Mouse (Mus musculus): Measurements from ENCODE around the gene Srp9. TPM values are rescaled to one million over a fixed set of nuclear protein-coding genes. Genes with fewer than 3 reads are reported as not detected.

The Srp9 gene
- polyA plus RNA-seq, 1 experiment from 2014 or later, result 158 TPM

- Histone ChIP-seq H3K4me3 (replicated peaks) (peak overlapping the region; percentile 95), H3K27me3 (replicated peaks) (no peaks in the 10 kb centered on the region), H3K4me1 (peaks cover 8% of the 10 kb centered on the region), H3K9me3 (no peaks in the 10 kb centered on the region), H3K4me2 (peak overlapping the region; percentile 63), H3K27ac (peak overlapping the region; percentile 87), H3K9ac (peak overlapping the region; percentile 77), H3K36me3 (peaks cover 14% of the 10 kb centered on the region; the same call in 1 of the 2 replicates)
- under 1% methylated on average over 33 of the region's 33 CpGs for WGBS
- peak; percentile 92 for ATAC-seq (ENCODE audit: insufficient read depth, low FRiP score, low read depth)
Measured at GRCm38 (mm10) chr1:182124924-182125368, 409 bp downstream of the Srp9 start.

GRCm38 (mm10) chr1:182130830-182131229 lies 6.3 kb downstream of the Srp9 start:
- no peak overlapping the region for H3K27ac ChIP-seq
- WGBS, result 38% methylated on average over 2 of the region's 2 CpGs
- no peak for ATAC-seq (ENCODE audit: insufficient read depth, low FRiP score, low read depth)

GRCm38 (mm10) chr1:182137204-182138125 lies 12.9 kb downstream of the Srp9 start:
- Histone ChIP-seq H3K36me3 (peaks cover 3% of the 10 kb centered on the region; the same call in 1 of the 2 replicates), H3K9me3 (no peaks in the 10 kb centered on the region), H3K27me3 (replicated peaks) (0 out of 2 replicates have a peak, but pooled peaks cover 3% of the 10 kb centered on the region), H3K4me2 (peak overlapping the region; percentile 21), H3K4me3 (replicated peaks) (no peak overlapping the region), H3K9ac (no peak overlapping the region), H3K27ac (no peak overlapping the region), H3K4me1 (peaks cover 7% of the 10 kb centered on the region; the same call in 1 of the 2 replicates)
- ATAC-seq (ENCODE audit: insufficient read depth, low FRiP score, low read depth), result no peak
- 45% methylated on average over 28 of the region's 28 CpGs for WGBS

More at GRCm38 (mm10) chr1:182130830-182131229, 6.3 kb downstream of the Srp9 start:
- Histone ChIP-seq H3K36me3 (peaks cover 23% of the 10 kb centered on the region; the same call in 1 of the 2 replicates), H3K9me3 (no peaks in the 10 kb centered on the region), H3K4me1 (peaks cover 4% of the 10 kb centered on the region), H3K9ac (no peak overlapping the region), H3K27me3 (replicated peaks) (no peaks in the 10 kb centered on the region), H3K4me3 (replicated peaks) (no peak overlapping the region), H3K4me2 (no peak overlapping the region)

- Histone ChIP-seq H3K4me1 (peaks cover 7% of the 10 kb centered on the region; the same call in 1 of the 2 replicates), H3K9me3 (no peaks in the 10 kb centered on the region), H3K4me3 (replicated peaks) (no peak overlapping the region), H3K27me3 (replicated peaks) (0 out of 2 replicates have a peak, but pooled peaks cover 3% of the 10 kb centered on the region), H3K4me2 (no peak overlapping the region), H3K9ac (no peak overlapping the region), H3K27ac (no peak overlapping the region), H3K36me3 (no peaks in the 10 kb centered on the region)
- WGBS, result 69% methylated on average over 8 of the region's 8 CpGs
- no peak for ATAC-seq (ENCODE audit: insufficient read depth, low FRiP score, low read depth)
Measured at GRCm38 (mm10) chr1:182138172-182138571, 13.6 kb downstream of the Srp9 start.

- Histone ChIP-seq H3K4me3 (replicated peaks) (no peak overlapping the region), H3K27me3 (replicated peaks) (0 out of 2 replicates have a peak, but pooled peaks cover 3% of the 10 kb centered on the region), H3K36me3 (no peaks in the 10 kb centered on the region), H3K4me1 (peaks cover 7% of the 10 kb centered on the region; the same call in 1 of the 2 replicates), H3K9me3 (no peaks in the 10 kb centered on the region), H3K9ac (no peak overlapping the region), H3K27ac (no peak overlapping the region), H3K4me2 (peak overlapping the region; percentile 37)
- WGBS, result 26% methylated on average over 9 of the region's 9 CpGs
- ATAC-seq (ENCODE audit: insufficient read depth, low FRiP score, low read depth), result 0 out of 2 replicates have a peak, but pooled peaks have one; percentile 6
Measured at GRCm38 (mm10) chr1:182139937-182140336, 15.4 kb downstream of the Srp9 start.

- Histone ChIP-seq H3K4me1 (peaks cover 7% of the 10 kb centered on the region; the same call in 1 of the 2 replicates), H3K36me3 (no peaks in the 10 kb centered on the region), H3K9me3 (no peaks in the 10 kb centered on the region), H3K4me3 (replicated peaks) (no peak overlapping the region), H3K27me3 (replicated peaks) (0 out of 2 replicates have a peak, but pooled peaks cover 3% of the 10 kb centered on the region), H3K27ac (no peak overlapping the region), H3K9ac (no peak overlapping the region), H3K4me2 (peak overlapping the region; percentile 37)
- WGBS, result 2% methylated on average over 6 of the region's 6 CpGs
- peak; percentile 65 for ATAC-seq (ENCODE audit: insufficient read depth, low FRiP score, low read depth)
Measured at GRCm38 (mm10) chr1:182140370-182140769, 15.8 kb downstream of the Srp9 start.

- Histone ChIP-seq H3K9ac (no peak overlapping the region), H3K27me3 (replicated peaks) (0 out of 2 replicates have a peak, but pooled peaks cover 3% of the 10 kb centered on the region), H3K4me3 (replicated peaks) (no peak overlapping the region), H3K4me1 (peaks cover 7% of the 10 kb centered on the region; the same call in 1 of the 2 replicates), H3K27ac (no peak overlapping the region), H3K4me2 (no peak overlapping the region), H3K9me3 (no peaks in the 10 kb centered on the region), H3K36me3 (no peaks in the 10 kb centered on the region)
- 90% methylated on average over 13 of the region's 13 CpGs for WGBS
- ATAC-seq (ENCODE audit: insufficient read depth, low FRiP score, low read depth), result no peak
Measured at GRCm38 (mm10) chr1:182142725-182143124, 18.2 kb downstream of the Srp9 start.

GRCm38 (mm10) chr1:182143288-182143687 lies 18.8 kb downstream of the Srp9 start:
- H3K4me2 ChIP-seq, result no peak overlapping the region
- H3K27ac ChIP-seq, result no peak overlapping the region
- H3K9ac ChIP-seq, result no peak overlapping the region
- no peaks in the 10 kb centered on the region for H3K9me3 ChIP-seq
- H3K36me3 ChIP-seq, result no peaks in the 10 kb centered on the region
- WGBS, result 71% methylated on average over 8 of the region's 8 CpGs
- H3K4me3 ChIP-seq (replicated peaks), result no peak overlapping the region
- H3K4me1 ChIP-seq, result peaks cover 7% of the 10 kb centered on the region; the same call in 1 of the 2 replicates
- no peak for ATAC-seq (ENCODE audit: insufficient read depth, low FRiP score, low read depth)
- H3K27me3 ChIP-seq (replicated peaks), result 0 out of 2 replicates have a peak, but pooled peaks cover 3% of the 10 kb centered on the region

GRCm38 (mm10) chr1:182145546-182145945 lies 21.0 kb downstream of the Srp9 start:
- H3K27ac ChIP-seq, result no peak overlapping the region
- no peaks in the 10 kb centered on the region for H3K27me3 ChIP-seq (replicated peaks)
- 53% methylated on average over 5 of the region's 5 CpGs for WGBS
- H3K4me1 ChIP-seq, result no peaks in the 10 kb centered on the region
- no peak for ATAC-seq (ENCODE audit: insufficient read depth, low FRiP score, low read depth)
- H3K4me2 ChIP-seq, result no peak overlapping the region
- no peaks in the 10 kb centered on the region for H3K9me3 ChIP-seq
- H3K4me3 ChIP-seq (replicated peaks), result no peak overlapping the region
- no peak overlapping the region for H3K9ac ChIP-seq
- H3K36me3 ChIP-seq, result no peaks in the 10 kb centered on the region

GRCm38 (mm10) chr1:182148864-182149514 lies 24.5 kb downstream of the Srp9 start:
- H3K36me3 ChIP-seq, result no peaks in the 10 kb centered on the region

GRCm38 (mm10) chr1:182149966-182150365 lies 25.4 kb downstream of the Srp9 start:
- Histone ChIP-seq H3K9me3 (no peaks in the 10 kb centered on the region), H3K4me1 (no peaks in the 10 kb centered on the region), H3K27me3 (replicated peaks) (no peaks in the 10 kb centered on the region), H3K27ac (no peak overlapping the region), H3K36me3 (no peaks in the 10 kb centered on the region), H3K9ac (no peak overlapping the region), H3K4me3 (replicated peaks) (no peak overlapping the region), H3K4me2 (no peak overlapping the region)
- 80% methylated on average over 2 of the region's 2 CpGs for WGBS
- ATAC-seq (ENCODE audit: insufficient read depth, low FRiP score, low read depth), result no peak

More at GRCm38 (mm10) chr1:182148864-182149514, 24.5 kb downstream of the Srp9 start:
- Histone ChIP-seq H3K27me3 (replicated peaks) (no peaks in the 10 kb centered on the region), H3K9ac (no peak overlapping the region), H3K9me3 (no peaks in the 10 kb centered on the region), H3K4me3 (replicated peaks) (no peak overlapping the region), H3K4me2 (no peak overlapping the region), H3K27ac (no peak overlapping the region), H3K4me1 (no peaks in the 10 kb centered on the region)
- ATAC-seq (ENCODE audit: insufficient read depth, low FRiP score, low read depth), result no peak
- WGBS, result 61% methylated on average over 7 of the region's 7 CpGs
